Mouse (Mus musculus) pancreas, adult 10 weeks (tissue): ENCODE data around the gene Med24. TPM values are rescaled to one million over a fixed set of nuclear protein-coding genes. Genes with fewer than 3 reads are reported as not detected.

Experiments used
- polyA plus RNA-seq: library from polyadenylated mRNA; stranded (reverse); fragments of 350-450 nt; fragmentation: Illumina TruSeq; extraction: RNeasy Lipid Tissue Mini Kit (QIAGEN cat#74804); gene quantifications from one replicate; pipeline ENCODE4 v1.2.3, GENCODE M21; 2015; ENCODE audit warnings: low read depth, low replicate concordance; ENCODE audit not compliant: insufficient read depth

Gene Med24
- 10.4 TPM for polyA plus RNA-seq

DNA sequence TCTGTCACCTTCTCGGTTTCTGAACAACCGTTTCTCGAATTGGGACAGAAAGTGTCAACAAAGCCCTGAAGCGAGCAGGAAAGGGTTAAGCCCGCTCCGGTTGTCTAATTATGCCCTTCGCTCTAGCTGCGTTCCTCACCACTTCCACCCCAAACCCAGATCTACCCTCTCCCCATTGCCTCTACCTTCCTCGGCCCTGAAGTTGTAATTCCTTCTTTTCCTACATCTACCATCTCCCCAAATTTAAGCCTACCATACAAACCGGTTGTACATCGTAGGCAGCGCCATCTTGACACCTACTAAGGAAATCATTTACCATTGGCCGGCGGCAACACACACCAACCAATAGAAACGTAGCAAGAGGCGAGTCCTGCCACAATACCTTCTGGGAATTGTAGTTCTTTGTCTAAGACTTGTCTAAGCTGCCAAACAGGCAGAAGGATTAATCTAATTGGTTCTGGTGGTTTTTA lies at the start of gene Med24:
TSS of gene Med24 (minus strand) at position 317 of the 470 bp plus-strand sequence.

DNA sequence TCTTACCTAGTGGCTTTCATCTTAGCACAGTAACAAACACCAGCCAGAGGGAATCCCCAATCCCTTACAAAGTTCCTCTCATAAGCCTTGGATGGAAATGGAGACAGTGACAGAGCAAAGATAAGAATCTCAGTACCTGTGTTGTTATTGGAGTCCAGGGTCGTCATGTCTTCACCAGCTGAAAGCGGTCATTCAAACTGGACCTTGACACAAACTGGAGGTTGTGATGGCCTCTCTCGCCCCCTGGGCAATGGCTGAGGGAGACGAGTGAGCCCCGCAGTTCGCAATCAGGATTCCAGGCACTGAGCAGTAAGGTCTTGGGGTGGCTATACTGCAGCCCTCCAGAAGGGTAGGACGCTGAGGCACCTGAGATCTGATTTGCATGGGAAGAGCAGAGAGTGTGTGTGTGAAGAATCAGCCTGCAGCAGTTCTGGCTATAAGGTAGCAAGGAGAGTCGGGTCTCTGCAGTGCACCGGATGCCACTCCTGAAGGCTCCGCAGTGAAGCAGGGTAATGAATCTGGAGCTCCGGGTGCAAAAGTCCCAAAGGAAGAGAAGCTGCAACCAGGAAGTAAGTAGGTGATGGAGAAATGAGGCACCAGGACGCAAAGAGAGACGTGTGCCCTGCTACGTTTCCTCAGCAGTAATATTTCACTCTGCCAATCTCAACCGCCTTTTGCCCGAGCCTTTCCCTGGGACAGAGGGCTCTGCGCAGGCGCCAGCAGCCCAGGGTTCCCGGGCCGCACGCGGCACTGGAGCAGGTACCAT lies 45.5 kb upstream of the Med24 start, which contains the start of gene Nr1d1:
TSS of gene Nr1d1 (minus strand) at position 752 of the 766 bp plus-strand sequence.

DNA sequence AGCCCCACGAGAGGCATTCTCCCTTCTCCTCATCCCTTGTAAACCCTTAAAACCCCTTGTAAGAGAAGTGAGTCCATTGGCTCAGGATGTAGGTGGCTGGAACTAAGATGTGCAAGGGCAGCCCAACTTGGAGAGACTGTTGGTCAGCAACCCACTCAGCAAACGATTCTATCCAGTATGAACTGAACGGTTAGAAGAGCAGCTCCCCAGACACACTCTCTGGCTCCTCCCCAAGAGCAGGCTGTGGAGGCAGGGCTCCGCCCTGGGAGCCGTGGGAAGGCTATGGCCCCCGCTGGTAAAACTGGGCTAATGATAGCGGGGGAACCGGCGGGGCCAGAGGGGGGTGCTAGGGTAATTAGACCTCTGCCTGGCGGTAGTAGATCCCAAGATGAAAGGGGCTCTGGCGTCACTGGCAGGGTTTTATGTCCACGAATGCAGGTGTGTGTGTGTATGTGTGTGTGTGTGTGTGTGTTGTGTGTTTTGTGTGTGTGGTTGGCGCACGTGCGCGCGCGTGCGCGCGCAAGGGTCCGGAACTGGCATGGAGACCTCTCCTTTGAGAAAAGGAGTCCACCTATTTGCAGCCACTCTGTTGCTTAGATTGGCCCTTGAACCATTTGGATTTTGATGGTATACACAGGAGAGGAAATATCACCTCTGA lies 11.3 kb upstream of the Med24 start, which contains the start of gene Thra:
TSS of gene Thra (plus strand) at position 246 of the 658 bp plus-strand sequence.

DNA sequence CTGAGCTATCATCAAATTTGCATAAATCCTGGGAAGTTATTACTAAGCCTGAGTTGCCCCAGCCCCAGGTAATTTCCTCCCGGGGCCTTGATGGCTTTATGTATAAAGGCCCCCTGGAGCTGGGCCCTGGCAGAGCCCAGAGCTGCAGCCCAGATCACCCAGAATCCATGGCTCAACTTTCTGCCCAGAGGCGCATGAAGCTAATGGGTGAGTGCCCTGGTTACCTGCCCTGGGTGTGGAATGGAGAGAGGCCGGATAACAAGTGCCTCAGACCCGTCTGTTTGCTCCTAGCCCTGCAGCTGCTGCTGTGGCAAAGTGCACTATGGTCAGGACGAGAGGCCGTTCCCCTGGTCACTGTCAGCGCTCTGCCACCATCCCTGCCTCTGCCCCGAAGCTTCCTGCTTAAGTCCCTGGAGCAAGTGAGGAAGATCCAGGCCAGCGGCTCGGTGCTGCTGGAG lies 28.0 kb downstream of the Med24 start, which contains the start of gene Csf3:
TSS of gene Csf3 (plus strand) at position 51 of the 458 bp plus-strand sequence.

DNA sequence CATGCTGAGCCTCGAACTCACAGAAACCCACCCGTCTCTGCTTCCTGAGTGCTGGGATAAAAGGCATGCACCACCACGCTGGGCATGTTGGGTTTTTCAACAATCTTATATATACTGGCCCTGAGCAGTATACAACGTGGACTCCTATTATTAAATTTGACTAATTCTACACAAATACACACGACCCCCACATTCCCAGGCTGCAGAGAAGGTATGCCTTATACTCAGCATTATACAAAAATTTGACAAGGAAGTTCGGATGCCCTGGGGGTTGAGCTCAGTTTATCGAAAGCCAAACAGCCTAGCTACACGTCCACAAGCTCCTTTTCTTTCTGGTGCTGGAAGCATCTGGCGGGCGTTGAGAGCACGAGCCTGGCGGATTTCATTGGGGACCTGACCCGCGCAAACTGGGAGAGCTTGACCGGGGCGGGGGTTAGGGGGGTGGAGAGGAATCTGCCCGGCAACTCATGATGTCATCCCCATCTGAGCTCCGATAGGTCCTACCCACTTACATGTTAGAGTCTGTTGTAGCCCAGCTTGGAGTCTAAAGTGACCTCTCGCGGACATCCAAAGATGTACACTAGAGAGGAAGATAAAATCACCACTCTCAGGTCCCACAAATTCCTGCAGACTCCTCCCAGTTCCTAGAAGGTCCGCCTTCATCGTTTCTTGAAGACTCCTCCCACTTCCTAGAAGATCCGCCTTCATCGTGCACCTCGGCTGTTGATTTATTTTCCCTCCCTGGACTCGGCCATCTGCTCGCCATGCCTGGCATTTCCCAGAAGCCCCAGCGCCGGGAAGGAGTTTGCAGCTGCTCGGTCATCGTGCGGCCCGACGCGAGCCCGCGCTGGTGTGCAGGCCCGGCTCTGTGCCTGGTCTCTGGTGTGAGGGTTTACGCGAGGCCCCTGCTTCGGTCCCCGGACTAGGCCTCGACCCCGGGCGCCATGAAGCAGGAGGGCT lies 47.2 kb downstream of the Med24 start, which contains the start of gene Psmd3:
TSS of gene Psmd3 (plus strand) at position 769 of the 960 bp plus-strand sequence.

DNA sequence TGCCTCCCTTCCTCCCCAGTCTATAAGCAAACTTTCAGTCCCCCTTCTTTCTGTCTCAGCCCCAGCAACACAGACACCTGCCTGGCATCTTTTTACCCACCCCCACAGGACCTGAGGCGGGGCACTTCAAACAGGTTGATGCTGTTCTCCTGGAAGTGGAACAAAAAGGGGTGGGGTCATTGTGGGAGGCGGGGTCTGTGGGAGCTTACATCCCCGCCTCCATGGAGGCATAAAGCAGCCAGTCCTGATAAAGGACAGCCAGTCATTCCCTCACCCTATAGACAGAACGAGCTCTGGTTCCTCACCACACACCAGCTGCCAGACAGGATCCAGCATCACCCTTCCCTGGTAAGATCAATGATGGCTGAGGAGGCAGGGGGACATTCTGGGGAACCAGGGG lies 65.1 kb downstream of the Med24 start, which contains the start of gene Gsdma:
TSS of gene Gsdma (plus strand) at position 261 of the 400 bp plus-strand sequence.

Other genes starting within 250 kb of the Med24 start
- 1.4 TPM for gene Ikzf3, start 183.4 kb downstream of the Med24 start, polyA plus RNA-seq
- gene Zpbp2, start 178.3 kb downstream of the Med24 start, polyA plus RNA-seq: not detected
- gene Ormdl3, start 142.1 kb downstream of the Med24 start, polyA plus RNA-seq: 17.3 TPM
- gene Lrrc3c, start 131.1 kb downstream of the Med24 start, polyA plus RNA-seq: not detected
- not detected for gene Gm12355, start 103.8 kb downstream of the Med24 start, polyA plus RNA-seq
- not detected for gene Gsdma3, start 103.1 kb downstream of the Med24 start, polyA plus RNA-seq
- gene Gsdma2, start 82.7 kb downstream of the Med24 start, polyA plus RNA-seq: not detected
- not detected for gene Gsdma, start 65.1 kb downstream of the Med24 start, polyA plus RNA-seq
- 21.3 TPM for gene Psmd3, start 46.9 kb downstream of the Med24 start, polyA plus RNA-seq
- gene Csf3, start 28.2 kb downstream of the Med24 start, polyA plus RNA-seq: not detected
- gene Thra, start 11.2 kb upstream of the Med24 start, polyA plus RNA-seq: 21.8 TPM
- gene Nr1d1, start 45.9 kb upstream of the Med24 start, polyA plus RNA-seq: 4.8 TPM
- 15.9 TPM for gene Msl1, start 66.1 kb upstream of the Med24 start, polyA plus RNA-seq
- gene Casc3, start 75.5 kb upstream of the Med24 start, polyA plus RNA-seq: 11.9 TPM
- 4.9 TPM for gene Rapgefl1, start 107.3 kb upstream of the Med24 start, polyA plus RNA-seq
- 2.3 TPM for gene Wipf2, start 134.2 kb upstream of the Med24 start, polyA plus RNA-seq
- 0.83 TPM for gene Cdc6, start 178.4 kb upstream of the Med24 start, polyA plus RNA-seq
- 5.0 TPM for gene Rara, start 198.4 kb upstream of the Med24 start, polyA plus RNA-seq